Mouse (Mus musculus): ENCODE measurements around the gene Eya3. TPM values are rescaled to one million over a fixed set of nuclear protein-coding genes. Genes with fewer than 3 reads are reported as not detected.

Eya3 gene
- total RNA-seq, 2 experiments from 2014 or later, result 28.1 to 33.8 TPM

DNA sequence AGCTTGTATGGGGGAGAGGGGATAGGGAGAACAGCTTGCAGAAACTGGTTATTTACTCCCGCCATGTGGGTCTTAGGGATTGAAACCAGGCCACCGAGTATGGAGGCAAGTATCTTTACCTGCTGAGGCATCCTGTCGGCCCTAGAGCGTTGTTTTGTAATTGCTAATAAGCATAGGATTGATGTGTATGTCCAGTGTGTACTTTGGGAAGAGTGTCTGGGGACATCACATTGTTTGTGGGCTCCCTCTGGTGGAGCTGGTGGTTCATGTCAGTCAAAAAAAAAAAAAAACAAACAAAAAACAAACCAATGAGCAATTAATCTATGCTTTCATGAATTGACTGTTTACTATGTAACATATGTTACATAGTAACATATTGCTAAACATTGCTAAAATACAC lies 2.2 kb upstream of the Eya3 start:
- DNase-seq (ENCODE audit: low spot score), result no peak
- intact Hi-C loops (cut with DNase I), result no loop called here

- no peak for DNase-seq (ENCODE audit: low spot score)
- intact Hi-C loops (cut with DNase I), result no loop called here
Measured at GRCm38 (mm10) chr4:132639191-132639713, 465 bp downstream of the Eya3 start.

DNA sequence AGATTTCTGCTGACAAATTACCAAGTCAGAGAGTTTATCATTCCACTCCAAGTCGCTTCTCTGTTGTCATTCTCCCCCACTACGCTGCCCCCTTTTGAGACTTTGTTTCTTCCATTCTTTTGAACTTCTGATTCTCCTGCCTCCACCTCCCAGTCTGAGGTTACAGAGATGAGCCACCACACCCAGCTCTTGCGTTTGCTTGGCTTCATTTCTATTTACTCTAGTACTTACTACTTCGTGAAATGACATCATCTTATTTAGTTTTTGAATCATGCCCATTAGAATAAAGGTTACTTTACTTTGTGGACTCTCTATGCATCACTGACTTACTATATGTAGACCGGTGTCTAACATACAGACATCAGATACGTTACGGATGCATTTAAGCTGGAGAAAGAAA lies 8.7 kb downstream of the Eya3 start:
- no peak for DNase-seq (ENCODE audit: low spot score)
- intact Hi-C loops (cut with DNase I), result no loop called here

DNA sequence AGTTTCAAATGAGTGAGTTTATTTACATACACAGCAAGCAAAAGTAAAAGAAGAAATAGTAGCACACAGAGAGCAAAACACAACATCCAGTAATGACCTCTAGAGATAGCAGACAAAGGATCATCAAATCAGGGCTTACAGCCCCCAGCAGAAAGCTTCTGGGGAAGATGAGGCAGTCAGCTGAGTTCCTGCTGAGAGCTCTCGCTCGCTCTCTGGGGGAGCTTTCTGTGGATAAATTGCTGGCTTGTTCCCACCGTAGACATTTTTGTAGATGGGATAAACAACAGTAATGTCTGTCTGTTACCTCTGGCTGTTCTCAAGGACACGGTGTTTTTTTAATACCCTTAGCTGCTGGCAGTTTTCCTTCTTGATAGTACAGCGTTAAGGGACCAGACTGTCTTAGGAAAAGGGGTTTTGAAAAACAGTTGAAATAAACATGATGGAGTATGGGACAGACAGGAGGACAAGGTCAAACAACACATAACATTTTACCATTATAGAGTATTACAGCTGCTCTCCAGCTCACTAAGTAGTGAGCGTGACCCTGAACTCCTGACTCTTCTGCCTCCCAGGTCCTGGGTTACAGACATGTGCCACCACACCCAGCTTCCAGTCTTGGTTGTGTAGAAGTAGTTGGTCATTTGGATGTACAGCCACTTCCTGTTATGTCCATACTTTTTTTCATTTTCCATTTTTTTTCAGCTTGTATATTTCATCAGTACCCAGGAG lies 10.6 kb downstream of the Eya3 start:
- DNase-seq (ENCODE audit: low spot score), result no peak
- intact Hi-C loops (cut with DNase I), result no loop called here

DNA sequence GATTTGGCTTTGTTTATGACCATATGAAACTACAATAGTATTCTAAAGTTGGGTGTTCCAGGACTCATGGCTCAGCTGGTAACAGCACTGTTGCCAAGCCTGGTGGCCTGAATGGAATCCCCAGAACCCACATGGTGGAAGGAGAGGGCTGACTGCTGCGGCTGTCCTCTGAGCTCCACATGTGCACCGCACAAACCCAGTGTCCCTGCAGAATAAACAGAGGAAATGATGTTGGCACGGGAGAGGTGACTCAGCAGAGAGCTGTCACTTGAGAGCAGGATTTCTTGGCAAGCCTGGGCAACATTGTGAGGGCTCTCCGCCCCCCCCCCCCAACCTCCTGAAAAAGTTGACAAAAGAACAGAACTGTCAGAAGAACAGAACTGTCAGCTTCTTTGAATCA lies 14.1 kb downstream of the Eya3 start:
- intact Hi-C loops (cut with DNase I), result no loop called here
- DNase-seq (ENCODE audit: low spot score), result peak; percentile 39

DNA sequence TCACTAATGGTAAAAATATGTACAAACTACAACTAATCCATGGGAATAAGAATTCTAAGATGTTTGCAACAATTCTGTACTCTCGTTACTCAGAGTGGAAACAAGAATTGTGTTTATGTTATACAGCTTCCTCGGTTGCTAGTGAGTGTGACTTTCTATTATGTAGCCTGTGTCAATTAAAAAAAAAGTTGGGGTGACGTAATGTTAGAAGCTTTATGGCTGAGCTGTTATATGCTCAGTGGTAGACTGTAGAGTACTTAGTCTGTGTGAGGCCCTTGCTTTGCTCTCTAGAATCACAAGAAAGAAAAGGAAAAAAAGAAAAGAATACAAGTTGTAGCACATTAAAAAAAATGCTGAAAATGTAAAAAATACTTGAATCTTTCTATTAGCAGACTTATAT lies 15.0 kb downstream of the Eya3 start:
- intact Hi-C loops (cut with DNase I), result no loop called here
- DNase-seq (ENCODE audit: low spot score), result no peak

- intact Hi-C loops (cut with DNase I), result no loop called here
- no peak for DNase-seq (ENCODE audit: low spot score)
Measured at GRCm38 (mm10) chr4:132655290-132655689, 16.5 kb downstream of the Eya3 start.

DNA sequence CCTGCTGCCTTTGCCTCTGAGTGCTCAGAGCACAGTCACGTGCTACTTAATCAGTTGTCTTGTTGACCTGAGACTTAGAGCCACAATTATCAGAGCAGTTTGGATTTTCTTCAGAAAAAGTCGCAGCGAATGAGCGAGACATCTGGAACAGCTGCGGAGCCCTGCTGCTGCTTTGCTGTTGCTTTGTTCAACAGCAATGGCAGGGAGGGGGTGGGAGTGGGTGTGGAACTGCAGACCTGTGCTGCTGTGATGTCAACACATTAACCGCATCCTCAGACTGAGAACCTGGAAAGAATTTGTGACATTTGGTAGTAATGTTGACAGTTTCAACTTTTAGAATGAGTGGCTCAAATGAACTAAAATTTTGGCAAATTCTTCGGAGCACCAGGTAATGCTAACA lies 20.3 kb downstream of the Eya3 start:
- intact Hi-C loops (cut with DNase I), result no loop called here

DNA sequence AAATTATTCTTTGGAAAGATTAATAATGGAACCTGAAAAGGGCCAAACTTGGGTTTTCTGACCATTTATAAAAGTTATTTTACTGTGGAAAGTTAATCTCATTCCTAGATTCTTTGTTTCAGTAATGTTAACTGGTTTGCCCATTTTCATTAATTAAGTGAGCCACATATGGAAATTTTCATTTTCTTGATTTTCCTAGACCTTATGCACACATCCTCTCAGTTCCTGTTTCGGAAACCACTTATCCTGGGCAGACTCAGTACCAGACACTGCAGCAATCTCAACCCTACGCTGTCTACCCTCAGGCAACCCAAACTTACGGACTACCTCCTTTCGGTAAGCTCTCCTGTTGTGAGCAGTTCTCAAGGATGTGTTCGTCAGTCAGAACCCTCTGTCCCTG lies 33.9 kb downstream of the Eya3 start:
- DNase-seq (ENCODE audit: low spot score), result no peak
- intact Hi-C loops (cut with DNase I), result no loop called here

More for the DNA sequence above, 20.3 kb downstream of the Eya3 start:
- DNase-seq (ENCODE audit: low spot score), result no peak

GRCm38 (mm10) chr4:132676771-132677539 lies 38.2 kb downstream of the Eya3 start:
- intact Hi-C loops (cut with DNase I), result loop anchor here (1.0 kb wide), 1 partner anchor 132 kb away; no protein-coding TSS in a partner anchor
- no peak for DNase-seq (ENCODE audit: low spot score)

- DNase-seq (ENCODE audit: low spot score), result no peak
- intact Hi-C loops (cut with DNase I), result no loop called here
Measured at GRCm38 (mm10) chr4:132689634-132690033, 50.8 kb downstream of the Eya3 start.

- DNase-seq (ENCODE audit: low spot score), result no peak
- intact Hi-C loops (cut with DNase I), result no loop called here
Measured at GRCm38 (mm10) chr4:132693366-132693765, 54.6 kb downstream of the Eya3 start.

DNA sequence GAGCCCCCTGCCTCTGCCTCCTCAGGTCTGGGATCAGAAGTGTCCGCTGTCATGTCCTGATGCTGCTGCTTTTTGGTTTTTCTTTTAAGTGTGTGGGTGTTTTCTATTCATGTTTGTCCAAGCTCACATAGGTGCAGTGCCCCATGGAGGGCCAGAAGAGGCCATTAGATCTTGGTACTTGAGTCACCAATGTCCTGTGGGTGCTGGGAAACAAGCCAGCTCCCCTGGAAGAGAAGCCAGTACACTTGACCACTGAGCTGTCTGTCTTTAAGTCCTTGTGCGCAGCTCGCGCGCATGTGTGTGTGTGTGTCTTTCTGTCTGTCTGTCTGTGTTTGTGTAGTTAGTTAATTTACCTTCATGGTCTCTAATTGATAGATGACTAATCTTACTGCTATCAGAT lies 63.3 kb downstream of the Eya3 start:
- DNase-seq (ENCODE audit: low spot score), result no peak
- intact Hi-C loops (cut with DNase I), result no loop called here

DNA sequence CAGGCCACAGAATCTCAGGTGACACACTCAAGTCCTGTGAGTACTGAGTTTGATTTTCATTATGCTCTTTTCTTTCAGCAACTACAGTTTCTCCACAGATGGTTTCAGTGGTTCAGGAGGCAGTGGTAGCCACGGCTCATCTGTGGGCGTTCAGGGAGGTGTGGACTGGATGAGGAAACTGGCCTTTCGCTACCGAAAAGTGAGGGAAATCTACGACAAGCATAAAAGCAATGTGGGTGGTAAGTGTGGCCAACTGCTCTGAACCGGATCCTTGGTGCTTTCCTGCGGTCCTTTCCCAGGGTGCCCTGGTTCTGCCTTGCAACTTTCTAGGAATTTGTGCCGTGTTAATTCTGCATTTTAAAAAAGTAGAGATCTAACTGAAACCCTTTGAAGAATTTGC lies 68.1 kb downstream of the Eya3 start:
- DNase-seq (ENCODE audit: low spot score), result no peak
- intact Hi-C loops (cut with DNase I), result no loop called here

GRCm38 (mm10) chr4:132713181-132713580 lies 74.4 kb downstream of the Eya3 start:
- no peak for DNase-seq (ENCODE audit: low spot score)
- intact Hi-C loops (cut with DNase I), result no loop called here

DNA sequence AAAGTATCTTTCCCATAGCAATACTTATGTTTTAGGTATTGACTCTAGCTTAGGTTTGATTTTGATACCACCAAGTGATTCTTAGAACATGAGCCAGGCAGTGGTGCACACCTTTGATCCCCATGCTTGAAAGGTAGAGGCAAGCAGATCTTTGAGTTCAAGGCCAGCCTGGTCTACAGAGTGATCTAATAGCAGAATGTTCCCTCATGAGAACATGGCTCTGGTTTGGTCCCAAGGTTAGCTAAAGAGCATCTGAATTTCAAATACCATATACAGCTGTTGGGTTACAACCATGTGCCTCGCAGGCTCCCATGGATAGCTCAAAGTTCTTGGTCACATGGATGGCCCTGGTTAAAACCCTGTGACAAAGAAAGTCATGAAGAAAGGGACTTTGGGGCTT lies 79.5 kb downstream of the Eya3 start:
- intact Hi-C loops (cut with DNase I), result no loop called here
- DNase-seq (ENCODE audit: low spot score), result no peak

- intact Hi-C loops (cut with DNase I), result no loop called here
- no peak for DNase-seq (ENCODE audit: low spot score)
Measured at GRCm38 (mm10) chr4:132728233-132728632, 89.4 kb downstream of the Eya3 start.

DNA sequence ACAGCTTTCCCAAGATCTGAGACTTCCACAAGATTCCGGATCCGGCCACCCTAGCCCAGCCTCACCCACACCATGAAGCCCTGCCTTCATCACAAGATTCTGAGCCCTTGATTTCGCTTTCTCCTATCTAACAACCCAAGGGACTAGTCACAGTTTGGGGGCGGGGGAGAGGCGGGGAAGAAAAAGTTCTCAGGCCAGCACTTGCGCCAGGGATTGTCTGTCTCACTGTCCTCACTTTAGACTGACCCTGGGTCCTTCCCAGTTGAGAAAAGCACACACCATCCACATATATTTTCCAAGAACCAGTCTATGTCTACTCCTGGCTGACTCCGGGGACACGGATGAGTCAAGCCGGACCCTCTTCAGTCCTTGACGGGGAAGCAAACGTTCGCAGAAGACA lies 92.8 kb downstream of the Eya3 start:
- no peak for DNase-seq (ENCODE audit: low spot score)
- intact Hi-C loops (cut with DNase I), result no loop called here

DNA sequence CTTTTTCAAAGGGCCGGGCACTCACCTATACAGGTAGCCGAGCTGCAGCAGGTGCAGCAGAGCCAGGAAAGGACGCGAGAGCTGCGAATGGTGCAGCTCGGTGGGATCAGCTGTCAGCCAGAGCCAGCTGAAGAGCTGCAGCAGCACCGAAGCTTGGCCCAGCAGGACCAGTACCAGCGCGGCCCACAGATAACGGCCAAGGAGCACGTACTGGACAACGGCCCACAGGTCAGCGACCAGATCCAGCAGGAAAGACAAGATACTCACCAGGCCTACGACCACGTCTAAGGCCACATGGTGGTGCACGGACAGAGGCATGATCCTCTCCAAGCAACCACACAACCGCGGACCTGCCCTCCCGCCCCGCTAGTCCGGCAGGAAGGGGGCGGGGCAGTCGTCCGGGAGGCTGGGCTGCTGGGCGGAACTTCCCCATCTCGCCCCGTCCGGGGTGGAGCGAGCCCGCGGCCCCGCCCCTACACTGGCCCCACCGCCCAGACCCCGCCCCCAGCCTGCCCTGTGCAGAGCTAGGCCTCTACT lies 93.4 kb downstream of the Eya3 start, which contains the start of gene Xkr8:
Gene Xkr8, minus strand, starts transcription at position 399 of the 537 bp plus-strand sequence.
- DNase-seq (ENCODE audit: low spot score), result peak; percentile 77
- intact Hi-C loops (cut with DNase I), result no loop called here

- no peak for DNase-seq (ENCODE audit: low spot score)
- intact Hi-C loops (cut with DNase I), result no loop called here
Measured at GRCm38 (mm10) chr4:132733071-132733770, 94.4 kb downstream of the Eya3 start.
